Mouse (Mus musculus) stomach, embryonic 14.5 days (tissue): Measurements from ENCODE around the gene Baz2a. TPM values are rescaled to one million over a fixed set of nuclear protein-coding genes. Genes with fewer than 3 reads are reported as not detected.

Experiments
- ATAC-seq: fragments of 200-750 bp; cut with Nextera tagmentation; 2 replicates; pipeline ENCODE4 v1.8.0; 2017; ENCODE audit warnings: low read depth, moderate TSS enrichment; ENCODE audit not compliant: insufficient number of reproducible peaks, insufficient read depth, low FRiP score
- H3K27ac ChIP-seq: fragments of 300-500 bp; sonication (generic); 2 replicates; pipeline ENCODE4 v1.5.1; 2014; ENCODE audit warnings: mild to moderate bottlenecking, low read length, moderate library complexity, mixed read lengths
- H3K27me3 ChIP-seq: fragments of 300-500 bp; sonication (generic); 2 replicates; pipeline ENCODE4 v1.6.1; 2014; ENCODE audit warnings: low read length, control low read depth, mixed read lengths; ENCODE audit not compliant: control insufficient read depth, insufficient read depth
- H3K36me3 ChIP-seq: fragments of 300-500 bp; sonication (generic); 2 replicates; pipeline ENCODE4 v1.6.1; 2014; ENCODE audit warnings: mild to moderate bottlenecking, control low read depth, low read length, moderate library complexity, mixed read lengths; ENCODE audit not compliant: control insufficient read depth, insufficient read depth
- H3K4me1 ChIP-seq: fragments of 300-500 bp; sonication (generic); 2 replicates; pipeline ENCODE4 v1.6.1; 2014; ENCODE audit warnings: low read length, control low read depth, mixed read lengths; ENCODE audit not compliant: control insufficient read depth, insufficient read depth
- H3K4me2 ChIP-seq: fragments of 300-500 bp; sonication (generic); replicated peaks from 2 replicates; pipeline ENCODE4 v1.6.1; 2014; ENCODE audit warnings: low read depth, low read length, control low read depth
- H3K4me3 ChIP-seq: fragments of 300-500 bp; sonication (generic); 2 replicates; pipeline ENCODE4 v1.5.1; 2014; ENCODE audit warnings: low read depth, low read length, control low read depth
- H3K9ac ChIP-seq: fragments of 300-500 bp; sonication (generic); replicated peaks from 2 replicates; pipeline ENCODE4 v1.6.1; 2014; ENCODE audit warnings: low read depth, mild to moderate bottlenecking, control low read depth, low read length, moderate library complexity, mixed read lengths
- H3K9me3 ChIP-seq: fragments of 300-500 bp; sonication (generic); 2 replicates; pipeline ENCODE4 v1.6.1; 2016; ENCODE audit warnings: low read depth, low read length, control low read depth; ENCODE audit not compliant: control insufficient read depth
- WGBS: fragments of 180-500 bp; shearing (Covaris S2); extraction: QIAGEN DNeasy Blood & Tissue Kit; methylation state at CpG from one replicate; pipeline ENCODE4 v1.1.7; 2014; 5-methylcytosine and 5-hydroxymethylcytosine counted together
- polyA plus RNA-seq: library from polyadenylated mRNA; unstranded; fragments of >200 nt; fragmentation: Nextera tagmentation; extraction: Ambion mirVana; gene quantifications from 2 replicates; pipeline ENCODE4 v1.2.1, GENCODE M21; 2014

Baz2a gene
- polyA plus RNA-seq, 1 experiment from 2014 or later = 28.2 TPM

DNA sequence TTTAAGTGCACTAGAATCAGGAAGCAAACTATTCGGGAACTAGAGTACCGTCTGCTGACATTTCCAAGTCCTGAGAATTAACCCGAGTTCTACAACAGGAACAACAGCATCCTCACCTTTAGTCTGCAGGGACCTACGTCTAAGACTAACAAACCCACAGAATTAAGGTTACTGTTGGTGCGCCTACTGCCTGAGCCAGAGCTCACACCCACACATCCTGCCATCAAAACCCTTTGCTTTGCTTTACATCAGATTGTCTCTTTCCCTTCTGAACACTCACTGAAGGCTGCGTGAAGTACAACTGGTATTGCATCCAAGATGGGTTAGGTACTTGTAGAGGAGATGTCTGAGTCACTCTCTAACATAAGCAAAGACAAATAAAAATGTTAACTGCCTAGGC, 44.0 kb downstream of the Baz2a start:
- Histone ChIP-seq H3K27me3 (no peaks in the 10 kb centered on the region), H3K9me3 (no peaks in the 10 kb centered on the region), H3K4me3 (no peak overlapping the region), H3K9ac (no peak overlapping the region), H3K27ac (no peak overlapping the region), H3K36me3 (peaks cover 43% of the 10 kb centered on the region), H3K4me2 (no peak overlapping the region), H3K4me1 (no peaks in the 10 kb centered on the region)
- 90% methylated on average over 6 of the region's 6 CpGs for WGBS
- no peak for ATAC-seq

- Histone ChIP-seq H3K4me3 (no peak overlapping the region), H3K4me1 (no peaks in the 10 kb centered on the region), H3K9me3 (no peaks in the 10 kb centered on the region), H3K36me3 (peaks cover 44% of the 10 kb centered on the region), H3K27ac (no peak overlapping the region), H3K27me3 (no peaks in the 10 kb centered on the region), H3K9ac (no peak overlapping the region), H3K4me2 (no peak overlapping the region)
- no peak for ATAC-seq
- WGBS = 71% methylated on average over 12 of the region's 12 CpGs
Observed at GRCm38 (mm10) chr10:128140236-128140952, 49.0 kb downstream of the Baz2a start.

DNA sequence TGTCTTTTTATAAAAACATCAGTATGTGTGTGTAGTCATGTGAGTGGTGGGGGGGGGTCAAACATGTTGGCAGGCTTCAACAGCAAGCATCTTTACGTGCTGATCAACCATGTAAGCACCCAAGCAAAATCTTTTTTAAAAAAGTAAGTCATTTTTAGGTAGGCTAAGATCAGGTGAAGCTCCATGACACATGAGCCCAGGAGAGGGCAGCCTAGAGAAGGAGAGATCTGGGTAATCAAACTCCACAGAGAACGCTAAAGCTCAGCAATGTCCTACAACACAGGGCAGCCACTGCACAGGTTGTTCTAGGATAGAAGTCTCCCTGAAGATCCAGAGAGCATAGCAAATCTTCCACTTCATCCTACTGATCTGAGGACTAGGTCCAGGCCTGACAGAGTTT, 50.8 kb downstream of the Baz2a start:
- ATAC-seq = no peak

GRCm38 (mm10) chr10:128143659-128144058, 52.3 kb downstream of the Baz2a start:
- no peak overlapping the region for H3K4me2 ChIP-seq
- no peak overlapping the region for H3K9ac ChIP-seq
- no peak overlapping the region for H3K4me3 ChIP-seq
- no peaks in the 10 kb centered on the region for H3K9me3 ChIP-seq
- no peaks in the 10 kb centered on the region for H3K27me3 ChIP-seq
- no peak for ATAC-seq
- H3K27ac ChIP-seq = 0 out of 2 replicates have a peak overlapping the region, but pooled peaks have one; percentile 35
- 41% methylated on average over 4 of the region's 4 CpGs for WGBS
- peaks cover 35% of the 10 kb centered on the region; the same call in 1 of the 2 replicates for H3K36me3 ChIP-seq
- H3K4me1 ChIP-seq = peaks cover under 1% of the 10 kb centered on the region; the same call in 1 of the 2 replicates

More for the DNA sequence above, 50.8 kb downstream of the Baz2a start:
- no peak overlapping the region for H3K27ac ChIP-seq
- no peak overlapping the region for H3K9ac ChIP-seq
- H3K36me3 ChIP-seq = peaks cover 46% of the 10 kb centered on the region
- H3K9me3 ChIP-seq = no peaks in the 10 kb centered on the region
- H3K4me3 ChIP-seq = no peak overlapping the region
- H3K27me3 ChIP-seq = no peaks in the 10 kb centered on the region
- H3K4me2 ChIP-seq = no peak overlapping the region
- WGBS = 80% methylated on average over 2 of the region's 2 CpGs
- H3K4me1 ChIP-seq = no peaks in the 10 kb centered on the region

DNA sequence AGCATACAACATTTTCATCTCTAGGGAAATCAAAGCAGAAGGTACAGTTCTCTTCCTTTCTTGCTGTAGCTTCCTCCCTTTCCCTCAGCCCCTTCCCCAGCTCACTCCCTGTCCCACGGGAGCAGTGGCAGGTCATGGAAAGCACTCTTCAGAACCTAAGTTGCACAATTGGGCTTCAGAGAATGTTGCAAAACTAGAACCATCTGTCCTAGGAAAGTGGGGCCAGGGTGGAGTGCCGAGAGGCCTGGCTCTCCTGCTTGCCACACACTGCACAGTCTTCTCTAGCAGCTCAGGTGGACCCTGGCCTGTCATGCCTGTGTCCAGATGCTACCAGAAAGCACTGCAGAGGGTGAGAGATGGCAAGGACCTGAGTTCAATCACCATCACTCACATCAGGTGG, 53.6 kb downstream of the Baz2a start:
- no peak for ATAC-seq
- Histone ChIP-seq H3K9ac (no peak overlapping the region), H3K9me3 (no peaks in the 10 kb centered on the region), H3K27me3 (no peaks in the 10 kb centered on the region), H3K4me1 (peaks cover 3% of the 10 kb centered on the region; the same call in 1 of the 2 replicates), H3K4me3 (no peak overlapping the region), H3K36me3 (peaks cover 33% of the 10 kb centered on the region; the same call in 1 of the 2 replicates), H3K27ac (no peak overlapping the region), H3K4me2 (no peak overlapping the region)
- WGBS = 77% methylated on average over 2 of the region's 2 CpGs

- H3K27me3 ChIP-seq = no peaks in the 10 kb centered on the region
- ATAC-seq = no peak
- H3K4me1 ChIP-seq = peaks cover 4% of the 10 kb centered on the region
- no peak overlapping the region for H3K4me3 ChIP-seq
- no peaks in the 10 kb centered on the region for H3K9me3 ChIP-seq
- H3K36me3 ChIP-seq = peaks cover 22% of the 10 kb centered on the region; the same call in 1 of the 2 replicates
- H3K4me2 ChIP-seq = peak overlapping the region; percentile 23; the same call in 1 of the 2 replicates
- H3K9ac ChIP-seq = no peak overlapping the region
- 71% methylated on average over 5 of the region's 5 CpGs for WGBS
- H3K27ac ChIP-seq = peak overlapping the region; percentile 94
Observed at GRCm38 (mm10) chr10:128148789-128149365, 57.5 kb downstream of the Baz2a start.

DNA sequence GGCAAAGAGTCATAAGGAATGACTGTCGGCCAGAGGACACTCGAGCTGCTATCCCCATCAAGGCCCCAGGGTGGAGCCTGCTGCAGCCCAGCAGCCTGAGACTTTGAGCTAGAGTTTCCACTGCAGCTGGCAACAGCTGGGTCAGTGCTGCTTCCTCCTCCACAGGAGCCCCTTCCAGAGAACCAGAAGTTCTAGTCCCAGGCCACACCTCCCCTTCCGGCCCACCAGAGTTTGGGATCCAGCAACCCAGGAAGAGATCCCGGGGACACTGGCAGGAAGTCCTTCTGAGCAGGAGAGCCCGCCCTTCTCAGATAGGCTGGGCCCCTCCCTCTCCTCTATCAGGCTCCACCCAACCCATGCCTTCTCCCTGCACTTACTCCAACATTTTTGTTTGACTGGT, 58.2 kb downstream of the Baz2a start:
- H3K9me3 ChIP-seq = no peaks in the 10 kb centered on the region
- H3K9ac ChIP-seq = no peak overlapping the region; the same call in 1 of the 2 replicates
- 0% methylated on average over 5 of the region's 5 CpGs for WGBS
- peaks cover 22% of the 10 kb centered on the region; the same call in 1 of the 2 replicates for H3K36me3 ChIP-seq
- peaks cover 6% of the 10 kb centered on the region for H3K4me1 ChIP-seq
- H3K27me3 ChIP-seq = no peaks in the 10 kb centered on the region
- peak overlapping the region; percentile 23; the same call in 1 of the 2 replicates for H3K4me2 ChIP-seq
- H3K27ac ChIP-seq = peak overlapping the region; percentile 94
- peak; percentile 95 for ATAC-seq
- H3K4me3 ChIP-seq = no peak overlapping the region

- no peaks in the 10 kb centered on the region for H3K27me3 ChIP-seq
Observed at GRCm38 (mm10) chr10:128150941-128151340, 59.6 kb downstream of the Baz2a start.

More at GRCm38 (mm10) chr10:128150941-128151340, 59.6 kb downstream of the Baz2a start:
- H3K9me3 ChIP-seq = no peaks in the 10 kb centered on the region
- peaks cover 6% of the 10 kb centered on the region for H3K4me1 ChIP-seq
- no peak overlapping the region for H3K9ac ChIP-seq
- no peak overlapping the region for H3K4me2 ChIP-seq
- WGBS = 71% methylated on average over 14 of the region's 14 CpGs
- H3K4me3 ChIP-seq = no peak overlapping the region
- H3K36me3 ChIP-seq = peaks cover 13% of the 10 kb centered on the region; the same call in 1 of the 2 replicates
- H3K27ac ChIP-seq = peak overlapping the region; percentile 48; the same call in 1 of the 2 replicates
- no peak for ATAC-seq
